Mouse (Mus musculus): ENCODE measurements around the gene Hoxc5. TPM values are rescaled to one million over a fixed set of nuclear protein-coding genes. Genes with fewer than 3 reads are reported as not detected.

The Hoxc5 gene
- total RNA-seq, 2 experiments from 2014 or later = not detected

DNA sequence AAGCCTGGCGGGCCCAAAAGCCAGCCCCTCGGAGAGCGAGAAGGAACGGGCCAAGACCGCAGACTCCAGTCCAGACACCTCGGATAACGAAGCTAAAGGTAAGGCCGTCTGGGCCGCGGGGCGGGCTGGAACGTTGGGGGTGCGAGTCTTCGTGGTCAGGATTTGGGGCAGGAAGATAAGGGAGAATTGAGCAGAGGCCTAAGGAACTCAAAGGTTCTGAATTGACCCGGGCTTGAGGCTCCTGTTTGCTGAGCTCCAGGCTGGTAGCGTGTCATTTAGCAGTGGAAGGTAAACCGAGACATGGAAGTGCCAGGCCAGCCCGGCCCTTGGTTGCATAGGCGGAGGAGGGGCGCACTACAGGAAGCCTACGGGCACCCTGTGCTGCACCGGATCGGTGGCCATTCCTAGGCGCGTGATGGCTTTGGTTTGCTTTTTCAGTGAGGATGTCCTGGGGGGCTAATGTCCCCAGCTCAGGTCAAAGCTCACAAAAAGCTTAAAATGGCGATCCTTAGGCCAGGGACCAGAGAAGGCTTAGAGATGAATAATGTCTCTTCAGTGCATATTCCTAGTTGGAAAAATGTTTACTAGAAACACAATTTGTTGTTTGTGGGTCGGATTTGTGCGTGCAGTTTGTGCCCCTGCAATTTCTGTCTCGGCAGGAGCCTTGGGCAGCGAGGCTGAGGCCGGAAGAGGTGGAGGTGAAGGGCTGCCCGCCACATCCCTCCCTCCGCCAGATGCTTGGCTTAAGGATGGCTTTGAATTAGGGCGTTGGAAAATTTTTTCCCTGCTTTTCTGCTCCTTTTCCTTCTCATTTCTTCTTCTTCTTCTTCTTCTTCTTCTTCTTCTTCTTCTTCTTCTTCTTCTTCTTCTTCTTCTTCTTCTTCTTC, 511 bp downstream of the Hoxc5 start:
- ATAC-seq (replicated peaks; ENCODE audit: poor library complexity) = no peak

DNA sequence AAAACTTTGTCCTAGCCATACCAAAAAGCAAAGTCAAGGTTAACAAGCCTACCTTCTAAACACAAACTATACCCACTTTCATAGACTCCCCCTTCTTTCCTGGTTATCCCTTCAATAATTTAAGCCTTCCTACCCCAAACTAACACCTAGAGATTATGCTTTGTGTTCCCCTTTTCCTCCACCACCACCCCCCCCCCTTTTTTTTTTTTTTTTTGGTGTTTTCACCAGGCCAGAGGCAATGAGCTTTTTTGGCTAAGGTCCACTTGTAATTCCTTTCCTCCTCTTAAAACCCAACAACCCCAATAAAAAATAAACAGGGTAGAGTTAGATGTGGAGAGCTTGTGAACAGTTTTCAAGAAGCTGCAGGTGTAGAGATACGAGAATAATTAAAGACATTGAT, 2.1 kb downstream of the Hoxc5 start:
- no peak for ATAC-seq (replicated peaks; ENCODE audit: poor library complexity)

DNA sequence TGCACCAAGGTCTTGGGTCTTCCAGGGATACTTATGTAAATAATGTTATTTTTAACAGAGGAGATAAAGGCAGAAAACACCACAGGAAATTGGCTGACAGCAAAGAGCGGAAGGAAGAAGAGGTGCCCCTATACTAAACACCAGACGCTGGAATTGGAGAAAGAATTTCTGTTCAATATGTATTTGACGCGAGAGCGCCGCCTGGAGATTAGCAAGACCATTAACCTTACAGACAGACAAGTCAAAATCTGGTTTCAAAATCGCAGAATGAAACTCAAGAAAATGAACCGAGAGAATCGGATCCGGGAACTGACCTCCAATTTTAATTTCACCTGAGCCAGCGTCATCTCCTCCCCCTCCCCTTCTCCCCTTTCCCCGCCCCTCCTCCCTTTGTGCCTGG, 3.5 kb downstream of the Hoxc5 start:
- no peak for ATAC-seq (replicated peaks; ENCODE audit: poor library complexity)

DNA sequence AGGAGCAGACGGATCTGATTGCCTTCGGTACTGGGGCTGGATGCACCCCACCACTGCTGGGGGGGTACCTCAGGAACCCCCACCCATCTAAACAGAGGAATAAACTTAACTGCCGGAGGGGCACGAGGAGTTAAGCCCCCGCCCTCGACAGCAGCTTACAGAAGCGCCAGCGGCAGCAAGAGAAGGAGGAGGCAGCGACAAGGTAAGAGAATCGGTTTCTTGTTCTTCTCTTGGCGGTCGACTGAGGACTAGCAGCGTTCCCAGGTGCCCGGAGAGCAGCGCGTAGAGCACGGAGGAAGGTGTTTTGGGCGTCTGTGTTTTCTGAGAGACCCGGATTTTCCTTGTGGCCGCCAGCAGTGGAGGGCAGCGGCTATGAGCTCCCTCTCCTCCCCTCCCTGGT, 5.0 kb downstream of the Hoxc5 start:
- no peak for ATAC-seq (replicated peaks; ENCODE audit: poor library complexity)

DNA sequence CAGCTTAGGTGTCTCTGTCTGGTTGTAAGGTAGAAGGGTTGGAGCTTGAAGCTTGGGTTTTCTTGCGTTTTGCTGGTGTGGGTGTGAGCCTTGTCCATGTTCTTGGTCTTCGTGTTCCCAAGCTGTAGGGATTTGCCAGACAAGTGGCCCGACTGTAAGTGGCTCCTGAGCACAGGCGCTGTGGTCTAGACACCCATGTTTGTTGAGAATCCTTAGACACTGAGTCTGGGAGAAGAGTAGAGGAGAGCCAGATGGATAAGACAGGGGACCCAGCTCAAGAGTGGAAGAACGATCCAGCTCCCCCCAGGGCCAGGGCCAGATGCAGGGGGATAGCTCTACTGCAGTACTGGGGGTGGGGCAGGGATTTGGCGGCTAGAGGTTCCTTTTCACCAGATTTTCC, 5.5 kb downstream of the Hoxc5 start:
- no peak for ATAC-seq (replicated peaks; ENCODE audit: poor library complexity)

DNA sequence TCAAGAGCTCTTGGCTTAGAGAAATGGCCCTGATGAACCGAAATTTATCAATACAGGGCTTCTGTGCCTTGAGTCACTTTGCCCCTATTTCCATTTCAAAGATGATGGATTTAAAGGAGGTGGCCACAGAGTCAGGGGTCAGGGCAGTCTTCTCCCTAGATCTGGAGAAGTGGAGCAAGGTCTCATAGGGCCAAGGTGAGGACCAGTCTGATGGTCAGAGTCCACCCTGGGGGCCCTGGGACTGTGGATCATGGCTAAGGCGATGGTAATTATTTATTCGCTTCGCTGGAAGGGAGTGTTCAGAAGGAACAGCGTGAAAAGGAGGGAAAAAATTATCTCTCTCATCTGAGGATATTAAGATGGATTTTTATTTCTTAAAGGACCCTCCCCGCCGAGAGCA, 7.8 kb downstream of the Hoxc5 start:
- ATAC-seq (replicated peaks; ENCODE audit: poor library complexity) = no peak

DNA sequence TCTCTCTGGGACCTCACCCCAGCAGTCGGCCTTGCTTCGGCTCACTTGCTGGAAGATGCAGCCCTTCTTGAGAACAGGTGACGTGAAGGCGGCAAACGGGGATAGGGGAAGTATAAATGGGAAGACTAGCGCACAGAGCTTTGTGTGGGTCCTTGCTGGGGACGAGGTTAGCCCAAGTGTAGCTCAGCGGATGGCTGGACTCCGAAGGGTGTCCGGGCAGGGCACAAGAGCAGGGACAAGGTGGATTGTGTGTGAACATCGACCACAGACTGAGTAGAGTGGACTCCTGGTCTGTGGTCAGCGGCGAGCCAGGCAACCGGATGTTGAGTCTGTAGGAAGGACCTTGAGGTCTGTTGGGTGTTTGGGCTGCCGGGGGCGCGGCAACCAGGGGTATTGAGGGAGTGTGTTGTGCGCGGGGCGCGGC, 8.5 kb downstream of the Hoxc5 start:
- ATAC-seq (replicated peaks; ENCODE audit: poor library complexity) = no peak

DNA sequence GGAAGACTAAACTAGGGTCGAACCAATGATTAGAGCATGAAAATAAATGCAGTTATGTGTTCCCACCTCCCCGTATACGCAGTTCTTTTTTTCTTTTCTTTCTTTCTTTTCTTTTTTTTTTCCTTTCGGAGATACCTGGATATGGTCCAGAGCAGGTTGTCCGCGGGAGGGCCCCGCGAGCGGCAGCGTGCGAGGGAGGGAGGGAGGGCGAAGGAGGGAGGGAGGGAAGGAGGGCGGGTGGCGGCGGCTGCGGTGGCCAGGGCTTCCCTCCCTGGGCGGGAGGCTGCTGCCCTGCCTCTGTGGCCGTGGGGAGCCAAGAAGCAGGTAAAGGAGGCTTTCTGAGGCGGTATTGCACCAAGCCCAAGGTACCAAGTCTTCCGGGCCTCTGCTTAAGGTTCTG, 8.9 kb downstream of the Hoxc5 start, which contains the start of gene Hoxc9:
Gene Hoxc9, plus strand, starts transcription at position 269 of the 400 bp plus-strand sequence.
- ATAC-seq (replicated peaks; ENCODE audit: poor library complexity) = no peak

DNA sequence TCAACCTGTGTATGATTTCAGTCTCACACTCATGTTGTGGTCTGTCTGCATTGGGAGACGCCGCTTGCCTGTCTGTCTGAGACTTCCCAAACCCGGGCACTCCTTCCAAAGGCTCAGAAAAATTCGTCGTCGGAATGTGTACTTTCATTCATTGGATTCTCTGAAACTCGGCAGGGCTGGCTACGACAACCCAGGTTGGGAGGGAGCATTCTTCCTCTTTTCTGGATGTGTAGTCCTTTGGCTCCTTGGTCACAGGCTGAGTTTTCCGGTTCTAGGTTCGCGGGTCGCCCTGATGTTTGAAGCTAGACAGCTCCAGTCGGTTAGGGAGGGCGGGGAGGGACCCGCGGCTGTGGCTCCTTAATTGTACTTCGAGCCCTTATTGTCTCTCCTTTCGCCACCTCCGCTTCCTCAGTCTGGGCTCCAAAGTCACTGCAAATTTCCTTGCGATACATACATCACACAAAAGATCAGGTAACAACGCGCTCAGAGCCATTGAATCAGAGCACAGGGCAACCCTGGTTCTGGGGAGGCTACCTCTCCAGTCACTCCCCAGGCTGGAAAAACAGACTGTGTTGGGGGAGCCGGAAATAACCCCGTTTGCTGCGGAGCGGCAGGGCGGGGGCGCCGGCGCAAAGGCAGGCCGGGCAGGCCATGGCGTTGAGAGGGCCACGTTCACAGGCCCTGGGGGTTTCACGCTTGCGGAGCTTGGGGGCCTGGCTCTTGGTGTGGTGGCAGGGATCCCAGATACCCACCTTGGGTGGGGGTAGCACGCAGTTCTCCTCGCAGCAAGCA, 9.6 kb downstream of the Hoxc5 start:
- ATAC-seq (replicated peaks; ENCODE audit: poor library complexity) = no peak

DNA sequence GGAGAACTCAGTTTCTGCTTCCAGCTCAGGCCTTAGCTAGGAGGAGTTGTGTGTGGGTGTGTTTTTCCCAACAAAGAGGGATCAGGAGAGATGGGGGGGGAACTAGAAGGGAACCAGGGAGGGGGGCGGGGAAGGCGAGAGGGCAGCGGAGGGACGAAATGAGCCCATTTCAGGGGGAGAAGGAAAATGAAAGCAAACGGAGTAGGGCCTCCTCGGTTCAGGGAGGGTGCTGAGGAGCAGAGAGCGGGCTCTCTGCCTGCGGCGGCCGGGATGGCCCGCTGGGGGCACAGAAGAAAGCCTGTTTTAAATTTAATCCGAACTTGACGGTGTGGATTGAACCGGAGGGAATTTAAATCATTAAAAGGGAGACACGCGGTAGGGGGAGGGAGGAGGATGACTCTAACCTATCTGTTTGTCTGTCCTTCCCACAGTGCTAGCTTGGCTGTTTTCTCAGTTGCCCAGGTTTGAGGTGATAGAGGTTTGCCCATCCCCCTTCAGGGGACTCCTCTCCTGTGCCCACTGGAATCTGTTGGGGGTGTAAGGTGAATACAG, 10.3 kb downstream of the Hoxc5 start:
- ATAC-seq (replicated peaks; ENCODE audit: poor library complexity) = no peak

DNA sequence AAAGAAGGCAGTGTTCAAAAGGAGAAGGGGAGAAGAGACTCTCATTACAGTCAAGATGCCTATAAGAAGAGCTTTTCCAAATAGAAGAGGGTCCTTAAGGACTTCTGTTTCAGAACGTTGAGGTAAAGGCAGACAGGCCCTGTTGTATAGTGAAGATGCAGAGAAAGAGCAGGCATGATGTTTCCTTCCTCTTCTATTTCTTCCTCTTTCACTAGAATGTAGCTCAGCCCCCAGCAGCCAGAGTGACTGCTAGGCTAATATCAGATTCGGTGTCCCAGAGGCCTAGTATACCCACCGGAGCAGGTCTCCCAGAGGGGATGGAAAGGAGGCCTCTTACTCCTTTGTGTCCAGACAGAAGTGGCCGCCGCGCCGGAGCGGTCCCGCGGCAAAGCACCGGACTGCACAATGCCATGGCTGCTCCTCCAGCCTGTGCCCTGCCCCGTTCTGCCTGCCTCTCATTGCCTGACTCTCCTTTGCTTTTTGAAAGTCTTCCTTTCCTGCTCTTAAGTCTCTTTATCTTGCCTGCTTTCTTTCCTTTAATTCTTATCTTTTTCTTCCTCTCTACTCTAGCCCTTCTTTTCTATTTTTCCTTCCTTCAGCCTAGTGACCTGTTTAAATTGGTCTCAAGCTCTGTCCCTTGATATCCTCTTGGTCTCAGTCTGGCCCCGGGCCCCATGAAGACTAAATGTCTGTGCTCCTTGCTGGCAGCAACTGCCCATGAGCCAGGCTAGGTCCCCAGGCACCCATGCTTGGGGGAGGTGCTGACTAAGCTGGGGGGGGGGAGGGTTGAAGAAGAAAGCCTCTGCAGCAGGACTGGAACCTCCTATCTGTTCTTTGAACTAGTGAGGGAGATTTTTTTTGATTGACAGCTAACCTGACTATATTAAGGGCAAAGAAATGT, 11.6 kb downstream of the Hoxc5 start:
- ATAC-seq (replicated peaks; ENCODE audit: poor library complexity) = 0 out of 2 replicates have a peak, but pooled peaks have one; percentile 49

DNA sequence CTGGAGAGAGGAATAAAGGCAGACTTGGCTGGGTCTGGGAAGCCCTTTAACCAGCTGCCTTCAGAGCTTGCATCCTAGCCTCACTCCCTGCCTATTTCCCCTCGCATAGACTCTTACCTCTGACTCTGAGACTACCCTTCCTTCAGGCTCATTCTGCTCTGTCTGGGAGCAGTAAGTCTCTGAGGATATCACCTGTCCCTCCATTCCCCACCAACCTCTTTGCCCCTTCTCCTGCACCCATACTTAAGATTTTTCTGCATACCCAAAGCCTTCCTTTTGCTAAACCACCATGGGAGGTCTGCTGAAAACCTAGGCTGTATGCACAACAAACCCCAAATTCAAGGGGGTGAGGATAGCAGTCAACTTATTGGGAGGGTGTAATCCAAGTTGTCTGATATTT, 12.7 kb downstream of the Hoxc5 start:
- no peak for ATAC-seq (replicated peaks; ENCODE audit: poor library complexity)

DNA sequence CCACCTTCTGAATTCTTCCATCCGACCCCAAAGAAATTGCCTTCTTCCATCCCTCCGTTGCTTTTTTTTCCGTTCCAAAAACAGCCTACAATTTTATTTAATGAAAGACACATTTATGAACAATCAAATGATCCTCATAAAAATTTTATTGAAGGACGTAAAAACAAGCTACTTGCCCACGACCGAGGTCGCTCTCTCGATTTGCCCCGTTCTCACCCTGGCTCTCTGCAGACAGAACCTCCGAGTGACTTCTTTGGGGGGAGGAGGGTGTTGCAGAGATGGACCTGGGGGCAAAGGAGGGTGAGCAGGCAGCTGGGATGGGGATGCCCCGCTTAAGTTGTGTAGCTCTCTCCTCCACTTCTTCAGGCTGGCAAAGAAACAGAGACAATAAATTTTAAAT, 13.1 kb downstream of the Hoxc5 start:
- no peak for ATAC-seq (replicated peaks; ENCODE audit: poor library complexity)

DNA sequence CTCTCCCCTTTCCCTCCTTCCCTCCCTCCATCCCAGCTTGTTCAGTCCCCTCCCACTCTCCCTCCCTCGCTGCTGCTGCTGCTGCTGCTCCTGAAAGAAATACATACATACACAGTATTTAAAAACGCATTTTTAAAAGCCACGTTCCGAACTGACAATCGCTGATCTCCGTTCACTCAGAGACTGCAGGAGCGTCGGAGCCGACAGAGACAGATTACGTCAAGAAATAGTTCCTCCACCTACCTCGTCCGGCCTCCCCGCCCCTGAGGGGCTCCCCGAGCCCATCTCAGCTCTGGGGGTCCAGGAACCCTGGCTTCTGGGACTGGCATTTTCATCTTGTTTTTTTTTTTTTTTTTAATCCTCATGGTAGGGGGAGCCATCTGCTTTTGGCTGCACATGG, 13.7 kb downstream of the Hoxc5 start:
- no peak for ATAC-seq (replicated peaks; ENCODE audit: poor library complexity)

DNA sequence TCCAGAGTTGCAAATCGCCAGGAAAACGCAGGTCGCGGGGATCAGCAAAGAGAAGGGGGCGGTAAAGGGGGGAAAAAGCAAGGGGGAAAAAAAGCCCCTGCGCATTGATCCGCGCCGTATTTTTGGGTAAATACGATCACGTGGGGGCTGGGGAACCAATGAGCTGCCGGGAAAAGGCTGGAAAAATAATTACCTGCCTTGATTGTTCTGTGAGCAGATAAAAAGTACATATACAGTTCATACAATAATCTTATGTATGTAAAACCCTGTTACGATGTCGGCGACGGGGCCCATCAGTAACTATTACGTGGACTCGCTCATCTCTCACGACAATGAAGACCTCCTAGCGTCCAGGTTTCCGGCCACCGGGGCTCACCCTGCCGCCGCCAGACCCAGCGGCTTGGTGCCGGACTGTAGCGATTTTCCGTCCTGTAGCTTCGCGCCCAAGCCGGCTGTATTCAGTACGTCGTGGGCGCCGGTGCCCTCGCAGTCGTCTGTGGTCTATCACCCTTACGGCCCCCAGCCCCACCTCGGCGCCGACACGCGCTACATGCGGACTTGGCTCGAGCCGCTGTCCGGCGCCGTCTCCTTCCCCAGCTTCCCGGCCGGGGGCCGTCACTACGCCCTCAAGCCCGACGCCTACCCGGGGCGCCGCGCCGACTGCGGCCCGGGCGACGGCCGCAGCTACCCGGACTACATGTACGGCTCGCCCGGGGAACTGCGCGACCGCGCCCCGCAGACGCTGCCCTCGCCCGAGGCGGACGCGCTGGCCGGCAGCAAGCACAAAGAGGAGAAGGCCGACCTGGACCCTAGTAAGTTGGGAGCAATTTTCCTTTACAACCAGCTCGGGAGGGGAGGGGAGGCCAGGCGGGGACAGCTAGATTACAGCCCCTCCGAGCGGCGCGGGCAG, 14.4 kb downstream of the Hoxc5 start:
- ATAC-seq (replicated peaks; ENCODE audit: poor library complexity) = no peak

DNA sequence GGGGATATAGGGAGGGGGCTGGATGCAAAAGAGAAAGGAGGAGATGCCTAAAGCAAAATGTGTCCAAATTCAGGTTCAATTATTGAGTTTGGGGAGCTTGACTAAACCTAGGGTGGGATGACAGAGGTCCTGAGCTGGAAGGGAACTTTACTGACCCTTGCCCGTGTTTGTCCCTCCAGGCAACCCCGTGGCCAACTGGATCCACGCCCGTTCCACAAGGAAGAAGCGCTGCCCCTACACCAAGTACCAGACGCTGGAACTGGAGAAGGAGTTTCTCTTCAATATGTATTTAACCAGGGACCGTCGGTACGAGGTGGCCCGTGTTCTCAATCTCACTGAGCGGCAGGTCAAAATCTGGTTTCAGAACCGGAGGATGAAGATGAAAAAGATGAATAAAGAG, 16.5 kb downstream of the Hoxc5 start:
- no peak for ATAC-seq (replicated peaks; ENCODE audit: poor library complexity)

DNA sequence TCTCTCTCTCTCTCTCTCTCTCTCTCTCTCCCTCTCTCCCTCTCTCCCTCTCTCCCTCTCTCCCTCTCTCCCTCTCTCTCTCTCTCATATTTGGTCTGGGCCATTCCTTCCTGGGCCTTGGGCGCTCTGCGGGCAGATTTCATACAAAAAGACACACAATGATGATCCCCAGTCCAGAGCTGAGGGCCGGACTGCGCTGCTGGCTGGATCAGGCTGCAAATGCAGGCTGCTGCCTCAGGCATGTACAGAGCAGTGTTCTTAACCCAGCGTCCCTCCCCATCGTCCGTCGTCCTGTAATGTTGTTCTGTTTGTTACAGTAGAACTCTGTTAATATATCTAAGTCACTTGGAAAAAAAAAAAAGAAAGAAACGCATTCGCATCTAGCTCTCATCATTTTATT, 17.3 kb downstream of the Hoxc5 start:
- no peak for ATAC-seq (replicated peaks; ENCODE audit: poor library complexity)

DNA sequence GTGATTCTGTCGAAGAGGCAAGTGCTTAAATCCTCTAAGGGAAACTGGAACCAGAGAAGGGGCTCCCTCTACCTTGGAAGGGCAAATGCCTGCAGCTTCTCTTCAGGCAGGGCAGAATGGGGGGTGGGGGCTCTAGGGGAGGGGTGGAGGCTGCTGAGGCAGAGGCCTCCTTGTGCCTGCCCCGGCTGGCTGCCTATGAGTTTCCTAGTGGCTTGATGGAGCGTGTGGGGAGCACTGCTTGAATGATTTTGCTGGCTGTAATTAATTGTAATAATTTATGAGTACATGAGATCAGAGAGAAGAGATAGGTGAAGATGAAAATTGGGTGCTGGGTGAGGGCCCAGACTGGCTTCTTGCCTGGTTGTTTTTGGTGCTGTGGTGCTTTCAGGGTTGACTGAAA, 17.7 kb downstream of the Hoxc5 start:
- no peak for ATAC-seq (replicated peaks; ENCODE audit: poor library complexity)

DNA sequence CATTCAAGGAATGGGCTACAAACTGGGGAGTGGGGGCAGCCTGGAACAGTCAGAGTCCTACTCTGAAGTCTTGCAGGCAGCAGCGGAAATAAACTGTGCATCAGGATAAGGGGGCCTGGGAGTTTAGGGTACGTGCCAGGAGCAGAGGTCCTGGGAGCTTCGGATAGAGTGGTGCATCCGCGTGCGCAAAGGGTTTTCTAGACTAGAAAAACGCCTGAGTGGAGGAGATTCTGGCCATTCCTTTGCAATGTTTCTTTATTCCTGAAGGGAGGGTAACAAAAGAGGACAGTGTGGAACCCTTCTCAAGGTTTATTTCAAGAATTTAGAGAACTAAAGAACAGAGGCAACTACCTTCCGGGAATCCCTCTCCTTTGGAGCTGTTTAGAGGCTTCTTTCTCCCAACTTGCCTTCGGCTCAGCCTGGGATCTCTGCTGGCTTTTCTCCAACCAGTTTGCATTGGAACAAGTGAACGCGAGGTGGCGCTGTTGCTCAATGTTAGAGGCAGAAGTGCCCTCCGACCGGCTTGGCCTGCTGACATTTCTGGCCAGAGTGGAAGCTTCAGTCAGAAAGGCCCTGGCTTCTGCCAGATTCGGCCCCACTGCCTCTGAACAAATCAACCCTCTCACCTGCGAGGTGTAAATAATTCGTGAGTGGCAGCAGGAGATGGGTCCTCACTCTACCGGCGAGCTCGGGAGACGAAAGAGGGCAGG, 20.0 kb downstream of the Hoxc5 start:
- peak; percentile 93 for ATAC-seq (replicated peaks; ENCODE audit: poor library complexity)
